Mouse (Mus musculus): ENCODE data around the gene Cog7.

Gene Cog7

DNA sequence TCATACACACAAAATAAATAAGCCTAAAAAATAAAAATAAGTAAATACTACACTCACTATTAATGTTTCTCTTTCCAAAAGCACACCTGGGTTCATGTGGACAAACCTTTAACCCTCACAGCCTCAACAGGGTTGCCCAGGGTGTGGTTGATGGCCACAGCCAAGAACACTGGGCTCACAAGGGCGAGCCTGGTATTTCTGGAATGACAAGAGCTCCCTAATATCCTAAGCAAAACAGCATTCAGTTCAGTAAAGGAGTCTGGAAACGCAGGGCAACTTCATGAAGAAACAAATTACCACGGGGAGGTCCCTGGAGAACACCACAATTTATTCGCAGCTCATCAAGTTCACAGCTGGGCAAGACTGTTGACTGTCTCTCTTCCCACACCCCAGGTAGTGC is 34.0 kb downstream of the Cog7 start:
- no peak for DNase-seq

GRCm38 (mm10) chr7:121946196-121946595 is 35.3 kb downstream of the Cog7 start:
- DNase-seq = no peak

- no peak for DNase-seq
Observed at GRCm38 (mm10) chr7:121942371-121942770, 39.1 kb downstream of the Cog7 start.

GRCm38 (mm10) chr7:121941640-121942039 is 39.9 kb downstream of the Cog7 start:
- no peak for DNase-seq

DNA sequence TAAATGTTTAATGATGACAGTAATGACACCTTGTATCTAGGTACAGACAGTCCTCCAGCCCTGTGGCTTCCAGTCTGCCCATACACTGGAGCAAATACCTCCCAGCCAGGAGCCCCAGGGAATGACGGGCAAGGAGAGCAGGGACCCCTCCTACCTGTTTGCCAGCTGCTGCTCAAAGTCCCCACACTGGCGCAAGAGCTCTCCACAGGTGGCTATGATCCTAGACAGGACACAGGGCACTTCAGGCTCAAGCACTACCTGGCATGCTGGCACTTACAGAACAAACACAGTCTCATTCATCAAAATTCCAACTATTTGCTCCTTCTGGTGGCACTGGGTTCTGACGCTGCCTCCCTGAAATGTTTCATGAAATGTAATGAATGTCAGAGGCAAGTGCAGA is 40.5 kb downstream of the Cog7 start:
- peak in 1 of 2 experiments; percentile 52 for DNase-seq

- no peak for DNase-seq
Observed at GRCm38 (mm10) chr7:121939729-121940128, 41.8 kb downstream of the Cog7 start.

GRCm38 (mm10) chr7:121939244-121939643 is 42.3 kb downstream of the Cog7 start:
- DNase-seq = no peak

- no peak for DNase-seq
Observed at GRCm38 (mm10) chr7:121938124-121938891, 43.2 kb downstream of the Cog7 start.

DNA sequence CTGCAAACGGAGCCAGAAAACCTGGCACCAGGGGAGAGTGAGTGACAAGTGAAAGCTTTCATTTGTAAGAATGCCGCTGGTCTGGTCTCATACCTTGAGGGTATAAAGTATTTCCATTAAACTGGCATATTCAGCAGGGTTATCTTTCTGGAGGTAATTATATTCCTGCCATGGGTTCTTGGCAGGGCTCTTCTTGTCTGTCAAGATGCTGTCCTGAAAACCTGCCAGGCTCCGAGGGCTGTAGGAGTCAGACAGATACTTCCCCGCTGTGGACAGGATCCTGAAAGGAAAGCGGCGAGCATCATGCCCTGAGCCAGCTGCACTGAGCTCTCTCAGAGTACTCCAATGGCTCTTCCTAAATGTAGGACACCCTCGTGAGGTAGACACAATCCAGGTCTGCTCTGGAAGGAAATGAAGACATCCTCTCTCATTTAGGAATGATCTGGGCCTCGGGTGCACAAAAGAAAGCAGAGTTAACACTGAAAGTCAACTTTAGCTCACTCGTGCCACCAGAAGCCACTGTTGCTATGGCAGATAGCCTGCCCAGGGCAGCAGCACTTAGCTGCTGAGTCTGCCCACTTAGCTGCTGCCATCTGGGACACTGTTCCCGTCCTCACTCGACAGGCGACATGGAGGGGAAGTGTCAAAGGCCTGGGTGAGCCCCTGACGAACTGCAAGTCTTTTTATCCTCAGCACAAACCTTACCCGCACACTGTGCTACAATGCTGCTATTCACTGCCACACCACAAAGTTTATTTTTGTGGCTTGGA is 44.5 kb downstream of the Cog7 start:
- DNase-seq = no peak

- DNase-seq = peak; percentile 56 to 83
Observed at GRCm38 (mm10) chr7:121935906-121936794, 45.4 kb downstream of the Cog7 start.

- DNase-seq = no peak
Observed at GRCm38 (mm10) chr7:121934346-121934745, 47.2 kb downstream of the Cog7 start.

DNA sequence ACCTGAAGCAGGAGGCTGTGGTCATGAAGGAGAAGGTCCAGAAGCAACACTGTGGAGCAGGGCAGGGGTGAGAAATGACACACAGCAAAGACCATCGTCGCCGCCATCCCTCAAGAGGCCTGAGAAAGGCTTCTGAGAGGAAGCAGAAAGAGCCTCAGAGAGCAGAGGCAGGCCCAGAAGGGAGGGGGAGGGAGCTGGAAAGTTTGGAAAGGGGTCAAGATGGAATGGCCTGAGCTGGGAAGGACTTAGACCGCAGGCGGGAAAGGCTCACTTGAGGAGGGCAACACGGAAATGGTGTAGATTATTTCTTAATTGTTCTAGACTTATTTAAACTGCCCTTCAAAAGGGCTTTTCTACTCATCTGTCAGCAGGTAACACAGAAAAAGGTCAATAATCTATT is 47.8 kb downstream of the Cog7 start:
- peak in 1 of 2 experiments; percentile 18 for DNase-seq

DNA sequence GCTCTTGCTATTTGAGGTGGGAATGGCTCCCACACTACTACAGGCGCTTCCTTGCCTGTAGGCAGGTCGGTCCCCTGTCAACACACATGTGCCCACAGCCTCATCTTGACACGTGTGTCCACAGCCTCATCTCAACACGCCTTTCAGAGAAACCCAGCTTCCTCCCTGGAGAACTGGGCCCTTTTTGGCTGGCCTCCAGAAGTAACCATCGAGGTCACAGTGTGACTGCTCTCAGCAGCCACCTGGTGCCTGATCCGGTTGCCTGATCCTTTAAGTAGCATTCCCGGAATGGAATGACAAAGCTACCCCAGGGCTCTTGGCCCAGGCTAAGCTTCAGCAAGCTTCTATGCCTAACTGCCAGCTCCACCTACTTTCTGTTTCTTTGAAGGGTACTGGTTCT is 50.3 kb downstream of the Cog7 start:
- DNase-seq = peak; percentile 58 to 77

DNA sequence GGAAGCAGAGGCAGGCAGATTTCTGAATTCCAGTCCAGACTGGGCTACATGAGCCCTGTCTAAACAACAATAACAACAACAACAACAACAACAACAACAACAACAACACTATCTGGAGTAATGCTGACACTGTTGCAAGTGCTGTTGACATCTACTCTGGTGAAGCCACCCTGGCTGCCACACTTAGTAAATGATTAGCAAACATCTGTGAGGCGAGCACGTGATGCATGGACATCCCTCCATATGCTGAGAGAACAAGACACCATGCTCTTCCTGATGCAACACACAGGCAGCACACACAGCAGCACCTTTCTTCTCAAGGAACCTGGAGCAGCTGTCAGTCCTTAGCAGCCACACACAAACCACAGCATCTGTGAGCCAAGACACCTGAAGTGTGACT is 53.6 kb downstream of the Cog7 start:
- DNase-seq = no peak

GRCm38 (mm10) chr7:121924361-121924760 is 57.1 kb downstream of the Cog7 start:
- DNase-seq = no peak

DNA sequence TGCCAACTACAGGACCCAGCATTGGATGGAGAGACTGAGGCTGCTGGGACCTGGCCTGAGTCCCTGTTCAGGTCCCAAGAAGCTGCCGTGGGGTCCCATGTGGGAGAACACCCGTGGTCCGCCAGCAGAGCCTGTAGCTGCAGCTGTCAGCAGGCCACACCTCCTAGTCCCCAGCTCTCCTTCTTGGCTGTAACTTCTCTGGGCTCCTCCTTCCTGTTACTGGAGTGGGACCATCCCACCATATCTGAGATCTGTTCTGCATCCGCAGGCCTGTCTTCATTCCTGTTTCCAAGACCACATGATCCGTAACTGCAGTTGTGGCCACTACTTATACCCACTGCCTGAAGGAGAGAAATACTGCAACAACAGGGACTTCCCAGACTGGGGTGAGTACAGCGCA is 67.6 kb downstream of the Cog7 start:
- DNase-seq = no peak

GRCm38 (mm10) chr7:121912250-121912649 is 69.3 kb downstream of the Cog7 start:
- DNase-seq = no peak

GRCm38 (mm10) chr7:121906879-121907278 is 74.6 kb downstream of the Cog7 start:
- peak in 1 of 2 experiments; percentile 55 for DNase-seq

DNA sequence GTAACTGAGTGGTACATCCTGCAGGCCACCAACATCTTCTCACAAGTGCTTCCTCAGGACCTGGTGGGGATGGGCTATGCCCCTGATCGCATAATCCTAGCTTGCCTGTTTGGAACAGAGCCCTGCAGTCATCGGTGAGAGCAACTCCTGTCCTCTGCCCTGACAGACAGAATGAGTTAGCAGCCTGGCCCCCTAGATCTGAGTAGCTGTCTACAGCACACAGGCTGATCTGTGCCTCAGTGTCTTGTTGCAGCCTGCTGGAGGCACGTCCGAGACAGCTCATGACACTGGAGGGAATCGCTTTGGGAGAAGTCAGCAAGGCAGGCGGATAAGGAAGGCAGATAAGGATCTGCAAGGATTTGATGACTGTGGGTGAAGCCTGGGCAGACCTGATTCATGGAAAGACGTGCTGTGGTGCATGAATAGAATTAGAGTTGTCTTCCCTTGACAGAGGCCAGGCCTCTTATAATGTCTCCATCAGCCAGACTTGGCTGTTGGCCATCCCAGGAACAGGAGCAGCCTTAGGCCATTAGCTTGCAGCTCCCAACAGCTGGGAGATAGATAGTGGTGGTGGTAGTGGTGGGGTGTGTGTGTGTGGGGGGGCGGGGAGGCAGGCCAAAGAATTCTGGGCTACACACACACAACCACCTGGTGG is 78.6 kb downstream of the Cog7 start:
- no peak for DNase-seq

GRCm38 (mm10) chr7:121899940-121900339 is 81.6 kb downstream of the Cog7 start:
- DNase-seq = no peak

DNA sequence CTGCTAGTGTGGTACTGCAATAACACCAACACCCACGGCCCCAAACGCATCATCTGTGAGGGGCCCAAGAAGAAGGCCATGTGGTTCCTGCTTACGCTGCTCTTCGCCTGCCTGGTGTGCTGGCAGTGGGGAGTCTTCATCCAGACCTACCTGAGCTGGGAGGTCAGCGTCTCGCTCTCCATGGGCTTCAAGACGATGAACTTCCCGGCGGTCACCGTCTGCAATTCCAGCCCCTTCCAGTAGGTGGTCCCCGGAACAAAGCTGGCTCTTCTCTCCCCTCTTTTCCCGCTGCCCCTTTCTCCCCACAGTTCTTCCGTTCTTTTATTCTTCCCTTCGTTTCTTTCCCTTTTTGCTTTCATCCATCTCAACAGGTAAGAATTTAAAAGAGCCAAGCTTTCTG is 82.2 kb downstream of the Cog7 start:
- peak in 1 of 2 experiments; percentile 61 for DNase-seq

DNA sequence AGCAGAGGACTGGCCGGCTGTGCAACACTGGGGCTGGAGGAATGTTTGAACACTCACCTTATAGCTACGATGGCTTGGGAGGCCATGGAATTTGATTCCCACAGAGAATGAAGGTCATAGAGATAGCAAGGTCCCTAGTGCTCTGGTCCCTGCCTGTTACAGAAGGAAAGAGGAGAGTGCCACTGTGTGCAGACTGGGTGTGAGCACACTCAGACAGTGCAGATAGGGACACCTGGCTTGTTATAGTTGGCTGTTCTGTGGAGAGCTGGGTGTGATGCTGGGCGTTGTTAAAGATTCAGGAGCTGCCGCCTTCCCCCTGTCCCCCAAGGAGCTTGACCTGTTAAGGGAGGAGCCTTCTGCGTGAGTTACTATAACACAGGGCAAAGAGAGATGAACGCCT is 84.8 kb downstream of the Cog7 start:
- DNase-seq = no peak
